Mouse (Mus musculus) cerebellum, adult 2 months (tissue): ENCODE results near the gene Mzt1.

ENCODE experiments used
- CTCF ChIP-seq: fragments of 200-500 bp; IDR thresholded peaks from 2 replicates; pipeline ENCODE4 v1.5.1; 2011; ENCODE audit warnings: low read depth, mild to moderate bottlenecking, control low read depth, low read length, moderate library complexity, borderline replicate concordance; ENCODE audit not compliant: insufficient read depth
- POLR2A ChIP-seq: fragments of 200-500 bp; IDR thresholded peaks from 2 replicates; pipeline ENCODE4 v1.6.1; 2011; ENCODE audit warnings: low read length, control low read depth, borderline replicate concordance; ENCODE audit not compliant: insufficient read depth

- TF ChIP-seq CTCF = no peak
- TF ChIP-seq POLR2A = no peak
Measured at GRCm38 (mm10) chr14:99044096-99044495, 1.8 kb downstream of the Mzt1 start.
